Mouse (Mus musculus) megakaryocyte, embryonic 14.5 days (primary cell): ENCODE results near the gene Cemip.

Source experiments
- FLI1 ChIP-seq: IDR thresholded peaks from 2 replicates; pipeline ENCODE4 v1.6.1; 2012; ENCODE audit warnings: low read length, inconsistent platforms, mixed read lengths
- GATA1 ChIP-seq: IDR thresholded peaks from 3 replicates; pipeline ENCODE4 v1.6.1; 2012; ENCODE audit warnings: mixed read lengths, low read length, inconsistent platforms, borderline replicate concordance

- TF ChIP-seq GATA1 (no peak), FLI1 (no peak)
Observed at GRCm38 (mm10) chr7:84001516-84001915, 84.8 kb downstream of the Cemip start.
